Mouse (Mus musculus) small intestine, adult 2 months (tissue): ENCODE data around the gene Slc6a20b. TPM values are rescaled to one million over a fixed set of nuclear protein-coding genes. Genes with fewer than 3 reads are reported as not detected.

ENCODE experiments used
- H3K27ac ChIP-seq: fragments of 200-500 bp; 2 replicates; pipeline ENCODE4 v1.5.1; 2012; ENCODE audit warnings: low read depth, low read length, control low read depth, inconsistent platforms; ENCODE audit not compliant: insufficient read depth
- H3K27me3 ChIP-seq: fragments of 200-500 bp; 2 replicates; pipeline ENCODE4 v1.6.1; 2012; ENCODE audit warnings: mild to moderate bottlenecking, moderate library complexity, low read length, inconsistent platforms; ENCODE audit not compliant: control insufficient read depth, insufficient read depth
- H3K36me3 ChIP-seq: fragments of 200-500 bp; 2 replicates; pipeline ENCODE4 v1.6.1; 2012; ENCODE audit warnings: mild to moderate bottlenecking, low read length, control low read depth, inconsistent platforms; ENCODE audit not compliant: control insufficient read depth, insufficient read depth
- H3K4me1 ChIP-seq: fragments of 200-500 bp; 2 replicates; pipeline ENCODE4 v1.6.1; 2012; ENCODE audit warnings: low read length, inconsistent platforms, mixed read lengths; ENCODE audit not compliant: control insufficient read depth, insufficient read depth, insufficient read length
- H3K4me3 ChIP-seq: fragments of 200-500 bp; 2 replicates; pipeline ENCODE4 v1.5.1; 2012; ENCODE audit warnings: low read depth, mild to moderate bottlenecking, control low read depth, inconsistent platforms, low read length, moderate library complexity
- CTCF ChIP-seq: fragments of 200-500 bp; IDR thresholded peaks from 2 replicates; pipeline ENCODE4 v1.5.1; 2012; ENCODE audit warnings: low read depth, mild to moderate bottlenecking, control low read depth, inconsistent platforms, low read length, moderate library complexity, mixed read lengths; ENCODE audit not compliant: insufficient replicate concordance, insufficient read length; ENCODE audit errors: extremely low read depth
- POLR2A ChIP-seq: fragments of 200-500 bp; IDR thresholded peaks from 2 replicates; pipeline ENCODE4 v1.6.1; 2012; ENCODE audit warnings: low read depth, mild to moderate bottlenecking, control low read depth, inconsistent platforms, low read length, moderate library complexity
- WGBS: fragments of 180-500 bp; shearing (Covaris S2); methylation state at CpG from one replicate; pipeline ENCODE4 v1.1.7; 2018; 5-methylcytosine and 5-hydroxymethylcytosine counted together
- polyA plus RNA-seq: library from polyadenylated mRNA; depleted of rRNA; stranded (reverse); fragments of >200 nt; gene quantifications from 2 replicates; pipeline ENCODE4 v1.2.3, GENCODE M21; 2012

The Slc6a20b gene
- polyA plus RNA-seq, 1 experiment, result 0.72 TPM

DNA sequence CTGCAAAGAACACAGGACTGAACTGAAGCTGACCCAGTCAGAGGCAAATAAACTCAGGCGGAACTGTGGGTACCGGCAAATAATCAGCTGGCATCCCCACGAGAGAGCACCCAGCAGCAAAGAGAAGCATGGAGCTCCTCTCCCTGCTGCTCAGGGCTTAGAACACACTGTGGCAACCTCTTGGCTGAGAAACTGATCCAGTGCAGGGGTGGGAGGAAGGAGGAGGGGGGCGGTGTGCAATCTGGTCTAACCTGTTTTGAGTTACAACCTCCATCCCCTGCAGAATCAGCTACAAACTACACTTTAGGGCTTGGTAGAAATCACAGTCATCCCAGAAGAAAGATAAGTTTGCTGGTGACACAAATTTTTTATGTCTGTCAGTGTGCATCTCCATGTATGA lies 19.0 kb upstream of the Slc6a20b start:
- Histone ChIP-seq H3K4me1 (0 out of 2 replicates have a peak, but pooled peaks cover 2% of the 10 kb centered on the region), H3K4me3 (no peak overlapping the region), H3K27ac (no peak overlapping the region; the same call in 1 of the 2 replicates), H3K36me3 (peaks cover 36% of the 10 kb centered on the region), H3K27me3 (no peaks in the 10 kb centered on the region)
- 31% methylated on average over 4 of the region's 4 CpGs for WGBS
- no peak for TF ChIP-seq CTCF
- no peak for TF ChIP-seq POLR2A

DNA sequence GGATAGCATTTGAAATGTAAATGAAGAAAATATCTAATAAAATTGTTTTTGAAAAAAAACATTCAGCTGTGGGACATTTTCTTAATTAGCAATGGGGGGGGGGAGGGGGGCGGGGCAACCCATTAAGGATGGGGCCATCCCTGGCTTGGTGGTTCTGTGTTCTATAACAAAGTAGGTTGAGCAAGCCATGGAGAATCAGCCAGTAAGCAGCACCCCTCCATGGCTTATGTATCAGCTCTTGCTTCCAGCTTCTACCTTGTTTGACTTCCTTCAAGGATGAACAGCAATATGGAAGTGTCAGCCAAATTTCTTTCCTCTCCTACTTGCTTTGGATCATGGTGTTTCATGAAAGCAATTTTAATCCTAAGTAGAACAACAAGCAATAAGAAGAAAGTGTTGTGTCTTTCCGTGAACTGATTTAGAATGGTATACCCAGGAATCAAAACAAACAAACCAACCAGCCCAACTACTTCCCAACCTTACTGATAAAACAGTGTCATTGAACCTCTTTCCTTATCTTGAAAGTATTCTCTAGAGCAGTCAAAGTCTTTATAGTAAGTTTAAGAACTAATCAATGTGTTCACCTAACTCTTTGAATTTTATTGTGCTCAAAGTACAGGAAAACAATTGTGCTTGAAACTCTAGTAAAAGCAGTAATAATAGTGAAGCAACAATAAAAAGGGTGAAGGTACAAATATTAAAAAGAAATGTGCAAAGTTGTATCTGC lies 17.6 kb upstream of the Slc6a20b start:
- TF ChIP-seq CTCF, result no peak
- TF ChIP-seq POLR2A, result no peak
- 64% methylated on average over 2 of the region's 2 CpGs for WGBS
- Histone ChIP-seq H3K4me3 (no peak overlapping the region), H3K36me3 (peaks cover 30% of the 10 kb centered on the region), H3K4me1 (0 out of 2 replicates have a peak, but pooled peaks cover 2% of the 10 kb centered on the region), H3K27me3 (no peaks in the 10 kb centered on the region), H3K27ac (no peak overlapping the region)

DNA sequence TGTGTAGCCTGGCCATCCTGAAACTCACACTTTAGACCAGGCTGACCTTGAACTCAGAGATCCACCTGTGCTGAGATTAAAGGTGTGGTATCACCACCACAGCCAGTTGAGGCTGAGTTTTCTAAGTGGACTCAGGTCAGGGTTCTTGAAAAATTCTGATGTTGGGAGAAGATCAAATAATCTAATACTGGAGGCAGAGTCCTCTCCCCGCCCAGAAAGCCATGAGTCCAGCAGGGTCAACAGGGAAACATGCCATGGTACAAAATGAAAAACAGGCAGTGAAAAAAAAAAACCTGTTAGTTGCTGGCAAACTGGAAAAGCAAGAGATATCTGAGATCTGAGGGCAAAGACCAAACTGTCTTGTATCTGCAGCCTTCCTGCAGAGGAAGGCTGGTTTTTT lies 7.7 kb upstream of the Slc6a20b start:
- 27% methylated on average over 1 of the region's 1 CpGs for WGBS
- H3K4me1 ChIP-seq, result peaks cover 28% of the 10 kb centered on the region; the same call in 1 of the 2 replicates
- H3K27ac ChIP-seq, result peak overlapping the region; percentile 60
- TF ChIP-seq POLR2A, result no peak
- TF ChIP-seq CTCF, result no peak
- H3K36me3 ChIP-seq, result peaks cover 33% of the 10 kb centered on the region
- H3K27me3 ChIP-seq, result no peaks in the 10 kb centered on the region
- no peak overlapping the region for H3K4me3 ChIP-seq

DNA sequence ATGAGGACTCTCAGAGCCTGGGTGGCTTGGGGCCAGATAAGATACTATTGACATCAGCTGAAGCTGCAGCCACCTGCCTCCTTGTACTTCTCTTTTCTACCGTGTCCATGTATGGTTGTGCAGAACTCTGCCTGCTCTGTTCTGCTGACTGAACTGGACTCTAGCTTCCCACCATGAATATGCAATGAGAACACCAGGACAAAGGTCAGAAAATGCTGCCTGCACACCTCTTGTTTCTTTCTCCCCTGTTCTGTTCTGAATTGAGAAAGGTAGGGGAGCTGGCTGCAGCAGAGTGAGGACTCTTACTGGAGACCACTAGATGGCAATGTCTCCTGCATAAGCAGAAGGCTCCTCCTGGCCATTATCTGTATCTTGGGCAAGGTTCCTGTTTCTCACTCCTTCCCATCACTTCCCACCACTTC lies 6.3 kb upstream of the Slc6a20b start:
- Histone ChIP-seq H3K27me3 (no peaks in the 10 kb centered on the region), H3K27ac (peak overlapping the region; percentile 39), H3K4me1 (peaks cover 25% of the 10 kb centered on the region; the same call in 1 of the 2 replicates), H3K36me3 (peaks cover 33% of the 10 kb centered on the region), H3K4me3 (no peak overlapping the region)
- 15% methylated on average over 1 of the region's 1 CpGs for WGBS
- TF ChIP-seq CTCF, result peak; percentile 60; the same call in 1 of the 2 replicates
- no peak for TF ChIP-seq POLR2A

DNA sequence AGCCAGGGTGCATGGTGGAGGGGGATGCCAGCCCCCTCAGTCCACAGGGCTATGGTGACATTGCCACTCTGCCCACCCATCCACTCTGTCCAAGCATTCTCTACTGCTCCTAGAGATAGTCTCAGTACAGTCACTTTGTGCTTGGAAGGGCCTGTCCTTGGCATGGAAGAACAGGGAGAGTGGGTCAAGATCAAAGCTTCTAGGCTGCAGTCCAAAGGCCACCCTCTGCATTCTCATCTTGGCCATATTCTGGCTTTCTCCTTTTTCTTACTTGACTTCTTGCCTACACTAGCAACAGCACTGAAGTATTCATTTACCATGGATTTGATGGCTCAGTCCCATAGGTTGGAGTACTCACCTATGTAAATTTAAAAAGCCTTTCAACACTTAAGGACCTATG lies 5.9 kb upstream of the Slc6a20b start:
- Histone ChIP-seq H3K27me3 (no peaks in the 10 kb centered on the region), H3K4me1 (peaks cover 23% of the 10 kb centered on the region; the same call in 1 of the 2 replicates), H3K27ac (peak overlapping the region; percentile 39), H3K4me3 (no peak overlapping the region), H3K36me3 (peaks cover 30% of the 10 kb centered on the region)
- TF ChIP-seq CTCF, result no peak
- no peak for TF ChIP-seq POLR2A

DNA sequence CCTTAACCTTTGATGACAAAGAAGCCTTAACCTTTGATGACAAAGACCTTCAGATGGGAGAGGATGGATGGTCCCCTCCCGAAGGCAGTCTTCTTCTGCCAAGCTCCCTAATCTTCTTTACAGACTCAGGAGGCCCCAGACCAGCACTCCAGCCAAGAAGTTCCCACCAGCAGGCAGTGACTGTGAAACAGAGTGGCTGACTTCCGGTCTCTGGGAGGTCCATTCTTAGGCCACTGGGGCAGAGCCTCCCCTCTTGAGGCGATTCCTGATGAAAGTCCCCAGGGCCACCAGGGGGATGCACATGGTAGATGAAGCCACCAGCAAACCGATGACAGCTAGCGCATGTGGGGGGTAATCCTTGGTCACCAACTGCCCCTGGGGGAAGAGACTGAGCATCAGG lies 4.4 kb upstream of the Slc6a20b start:
- WGBS, result 81% methylated on average over 5 of the region's 5 CpGs
- H3K36me3 ChIP-seq, result peaks cover 28% of the 10 kb centered on the region

DNA sequence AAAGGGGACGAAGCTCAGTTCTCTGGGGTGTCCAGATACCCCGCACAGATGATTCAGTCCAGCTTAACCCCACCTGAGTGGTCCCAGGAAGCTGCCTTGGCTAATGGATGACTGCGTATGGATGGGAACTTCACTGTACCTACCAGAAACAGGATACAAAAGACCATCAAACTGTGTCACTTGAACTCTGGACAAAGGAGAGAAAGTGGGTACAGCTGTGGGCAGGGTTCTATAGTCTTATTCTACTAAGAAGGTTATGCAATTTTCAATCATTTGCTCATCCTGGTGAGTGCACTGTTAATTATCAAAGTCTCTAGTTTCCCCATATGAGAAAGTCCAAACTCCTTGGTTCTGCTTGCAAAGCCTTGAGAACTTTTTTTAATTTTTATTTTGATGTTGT lies 628 bp upstream of the Slc6a20b start:
- no peaks in the 10 kb centered on the region for H3K27me3 ChIP-seq
- H3K27ac ChIP-seq, result no peak overlapping the region
- peaks cover 13% of the 10 kb centered on the region for H3K36me3 ChIP-seq
- H3K4me1 ChIP-seq, result peaks cover 4% of the 10 kb centered on the region; the same call in 1 of the 2 replicates
- H3K4me3 ChIP-seq, result no peak overlapping the region
- 86% methylated on average over 3 of the region's 3 CpGs for WGBS
- TF ChIP-seq CTCF (no peak), POLR2A (no peak)

More for the DNA sequence above, 4.4 kb upstream of the Slc6a20b start:
- Histone ChIP-seq H3K27me3 (no peaks in the 10 kb centered on the region), H3K4me3 (no peak overlapping the region), H3K4me1 (peaks cover 26% of the 10 kb centered on the region; the same call in 1 of the 2 replicates), H3K27ac (no peak overlapping the region)
- no peak for TF ChIP-seq POLR2A
- no peak for TF ChIP-seq CTCF

DNA sequence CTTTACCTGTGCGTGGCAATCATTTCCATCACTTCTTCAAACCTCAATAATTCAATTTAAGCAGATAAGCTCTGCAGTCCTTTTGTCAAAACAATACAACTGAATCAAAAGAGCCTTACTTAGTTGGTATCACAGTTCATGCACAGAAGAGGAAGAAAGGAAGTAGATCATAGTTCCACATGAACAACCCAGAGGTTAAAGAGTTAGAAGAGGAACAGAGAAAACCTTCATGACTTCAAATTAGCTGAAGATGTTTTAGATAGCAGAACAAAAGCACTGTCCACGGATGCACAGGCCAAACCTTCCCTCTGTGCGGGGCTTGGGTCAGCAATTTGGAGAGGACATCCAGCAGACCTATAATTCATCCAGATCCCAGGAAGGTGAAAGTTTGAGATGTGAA lies 699 bp downstream of the Slc6a20b start:
- H3K27ac ChIP-seq, result no peak overlapping the region
- TF ChIP-seq CTCF, result no peak
- TF ChIP-seq POLR2A, result no peak
- peaks cover 8% of the 10 kb centered on the region for H3K36me3 ChIP-seq
- 79% methylated on average over 3 of the region's 3 CpGs for whole genome bisulfite sequencing
- H3K27me3 ChIP-seq, result no peaks in the 10 kb centered on the region
- H3K4me1 ChIP-seq, result peaks cover 4% of the 10 kb centered on the region; the same call in 1 of the 2 replicates
- no peak overlapping the region for H3K4me3 ChIP-seq
